In genomic region chr19:29420397-29420796, GRCm38 (mm10) we compare ENCODE assay signal across 31 mouse cellular contexts. TPM values are rescaled to one million over a fixed set of nuclear protein-coding genes. Genes with fewer than 3 reads are reported as not detected.
A peak's percentile ranks its signal among the peaks of the same experiment; 100 is the strongest.
DNase-seq lines count a peak whose midpoint lies in the region; ATAC-seq and TF ChIP-seq lines count a peak whose summit lies in the region.
"Had no signal": no experiment of that assay in that cellular context is flagged by ENCODE, and none has a peak within 500 bp of the region (broad histone marks: within the 10 kb centered on the region; RNA-seq: fewer than 3 reads in every experiment).

No protein-coding gene starts in this region.

- TF ChIP-seq CTCF in hindbrain, postnatal 0 days (IDR thresholded peaks at IDR 0.05; ENCODE audit: low read depth): no peak
- no peak for TF ChIP-seq CTCF in bone marrow macrophage, adult 2 months (IDR thresholded peaks at IDR 0.05; ENCODE audit: low read depth, low read length)

- TF ChIP-seq POLR2A in bone marrow macrophage, adult 2 months (IDR thresholded peaks at IDR 0.05; ENCODE audit: borderline replicate concordance, low read depth, low read length): no peak

- H3K36me3 ChIP-seq in forebrain, embryonic 11.5 days (ENCODE audit: control insufficient read depth, insufficient read depth, low read length): no peaks in the 10 kb centered on the region
- H3K36me3 ChIP-seq in forebrain, embryonic 13.5 days (ENCODE audit: poor library complexity, severe bottlenecking): no peaks in the 10 kb centered on the region
- H3K36me3 ChIP-seq in hindbrain, embryonic 14.5 days (replicated peaks; ENCODE audit: control insufficient read depth, insufficient read depth): no peaks in the 10 kb centered on the region
- no peaks in the 10 kb centered on the region for H3K36me3 ChIP-seq in hindbrain, postnatal 0 days (ENCODE audit: insufficient read depth, low read length)
- no peaks in the 10 kb centered on the region for H3K36me3 ChIP-seq in macrophage (ENCODE audit: inconsistent target)
- no peaks in the 10 kb centered on the region for H3K36me3 ChIP-seq in intestine, embryonic 15.5 days
- H3K36me3 ChIP-seq: embryonic facial prominence, embryonic 12.5 days; embryonic facial prominence, embryonic 15.5 days; forebrain, embryonic 12.5 days; G1E; heart, embryonic 12.5 days; heart, embryonic 15.5 days; hindbrain, embryonic 13.5 days had no signal

- WGBS in forebrain, embryonic 11.5 days: 84% methylated on average over 8 of the region's 8 CpGs
- 83% methylated on average over 8 of the region's 8 CpGs for WGBS in forebrain, embryonic 13.5 days
- WGBS in hindbrain, embryonic 14.5 days: 70% methylated on average over 8 of the region's 8 CpGs
- WGBS in hindbrain, postnatal 0 days: 70% methylated on average over 8 of the region's 8 CpGs
- 96% methylated on average over 8 of the region's 8 CpGs for whole genome bisulfite sequencing in macrophage (ENCODE audit: missing documents)
- WGBS in intestine, embryonic 15.5 days: 79% methylated on average over 8 of the region's 8 CpGs

- no peaks in the 10 kb centered on the region for H3K9me3 ChIP-seq in forebrain, embryonic 11.5 days (ENCODE audit: control insufficient read depth, low read length)
- H3K9me3 ChIP-seq in forebrain, embryonic 13.5 days (replicated peaks): no peaks in the 10 kb centered on the region
- H3K9me3 ChIP-seq in hindbrain, embryonic 14.5 days (ENCODE audit: control insufficient read depth, low read length): no peaks in the 10 kb centered on the region
- no peaks in the 10 kb centered on the region for H3K9me3 ChIP-seq in hindbrain, postnatal 0 days (ENCODE audit: low read length)
- no peaks in the 10 kb centered on the region for H3K9me3 ChIP-seq in intestine, embryonic 15.5 days
- H3K9me3 ChIP-seq: embryonic facial prominence, embryonic 12.5 days; embryonic facial prominence, embryonic 15.5 days; forebrain, embryonic 12.5 days; G1E; heart, embryonic 12.5 days; heart, embryonic 15.5 days; hindbrain, embryonic 13.5 days had no signal

- no peak for ATAC-seq in forebrain, embryonic 11.5 days (replicated peaks; ENCODE audit: low FRiP score)
- ATAC-seq in forebrain, embryonic 13.5 days: no peak
- no peak for ATAC-seq in hindbrain, embryonic 14.5 days (ENCODE audit: low FRiP score)
- ATAC-seq in hindbrain, postnatal 0 days: no peak
- ATAC-seq in intestine, embryonic 15.5 days: no peak
- ATAC-seq: forebrain, embryonic 16.5 days; Patski had no signal

- H3K27ac ChIP-seq in forebrain, embryonic 11.5 days (ENCODE audit: low read depth, low read length): no peak overlapping the region
- no peak overlapping the region for H3K27ac ChIP-seq in forebrain, embryonic 13.5 days
- H3K27ac ChIP-seq in hindbrain, embryonic 14.5 days: no peak overlapping the region
- no peak overlapping the region; the same call in 1 of the 2 replicates for H3K27ac ChIP-seq in hindbrain, postnatal 0 days
- peak overlapping the region; percentile 75 for H3K27ac ChIP-seq in bone marrow macrophage, adult 2 months (ENCODE audit: insufficient read depth, low read depth, low read length)
- H3K27ac ChIP-seq in macrophage: peak overlapping the region; percentile 86
- H3K27ac ChIP-seq in intestine, embryonic 15.5 days: no peak overlapping the region
- H3K27ac ChIP-seq: embryonic facial prominence, embryonic 12.5 days; embryonic facial prominence, embryonic 15.5 days; forebrain, embryonic 12.5 days; heart, embryonic 15.5 days; hindbrain, embryonic 13.5 days had no signal

- peak; percentile 51 for DNase-seq in forebrain, embryonic 11.5 days (ENCODE audit: low spot score)
- DNase-seq in hindbrain, embryonic 14.5 days (ENCODE audit: low spot score): peak; percentile 29
- DNase-seq in hindbrain, postnatal 0 days (ENCODE audit: low spot score): no peak
- DNase-seq: B cell, adult 2 months; cerebellum, adult 18-20 months; cerebellum, adult 9-10 months; cerebellum, postnatal 25 days; gastrocnemius, adult 2 months; gastrocnemius, postnatal 14 days; heart, postnatal 4 days; kidney, adult 11 months had no signal

- no peak overlapping the region for H3K9ac ChIP-seq in forebrain, embryonic 11.5 days (ENCODE audit: low read length)
- H3K9ac ChIP-seq in forebrain, embryonic 13.5 days: no peak overlapping the region
- no peak overlapping the region for H3K9ac ChIP-seq in hindbrain, embryonic 14.5 days
- no peak overlapping the region for H3K9ac ChIP-seq in hindbrain, postnatal 0 days (replicated peaks; ENCODE audit: low read length)
- H3K9ac ChIP-seq in intestine, embryonic 15.5 days: no peak overlapping the region
- H3K9ac ChIP-seq: embryonic facial prominence, embryonic 12.5 days; embryonic facial prominence, embryonic 15.5 days; forebrain, embryonic 12.5 days; heart, embryonic 12.5 days; heart, embryonic 15.5 days; hindbrain, embryonic 13.5 days had no signal

- H3K4me2 ChIP-seq in forebrain, embryonic 11.5 days (ENCODE audit: low read depth, low read length, severe bottlenecking): no peak overlapping the region
- H3K4me2 ChIP-seq in forebrain, embryonic 13.5 days: no peak overlapping the region
- no peak overlapping the region for H3K4me2 ChIP-seq in hindbrain, embryonic 14.5 days (replicated peaks)
- H3K4me2 ChIP-seq in hindbrain, postnatal 0 days (ENCODE audit: low read depth, low read length): no peak overlapping the region
- H3K4me2 ChIP-seq in intestine, embryonic 15.5 days (replicated peaks): no peak overlapping the region
- H3K4me2 ChIP-seq: embryonic facial prominence, embryonic 12.5 days; embryonic facial prominence, embryonic 15.5 days; forebrain, embryonic 12.5 days; heart, embryonic 12.5 days; heart, embryonic 15.5 days; hindbrain, embryonic 13.5 days had no signal

- no peak overlapping the region for H3K4me3 ChIP-seq in forebrain, embryonic 11.5 days (ENCODE audit: low read depth, low read length)
- H3K4me3 ChIP-seq in forebrain, embryonic 13.5 days: no peak overlapping the region
- H3K4me3 ChIP-seq in hindbrain, embryonic 14.5 days (replicated peaks; ENCODE audit: low read length): no peak overlapping the region
- H3K4me3 ChIP-seq in hindbrain, postnatal 0 days (ENCODE audit: low read length): no peak overlapping the region
- no peak overlapping the region for H3K4me3 ChIP-seq in bone marrow macrophage, adult 2 months (ENCODE audit: insufficient read depth, low read length)
- no peak overlapping the region for H3K4me3 ChIP-seq in macrophage (ENCODE audit: inconsistent target)
- no peak overlapping the region for H3K4me3 ChIP-seq in intestine, embryonic 15.5 days (replicated peaks)
- H3K4me3 ChIP-seq: embryonic facial prominence, embryonic 12.5 days; embryonic facial prominence, embryonic 15.5 days; forebrain, embryonic 12.5 days; gastrocnemius, adult 2 months; heart, embryonic 12.5 days; heart, embryonic 15.5 days; hindbrain, embryonic 13.5 days had no signal

- no peaks in the 10 kb centered on the region for H3K79me2 ChIP-seq in macrophage (ENCODE audit: inconsistent target)

- H3K27me3 ChIP-seq in forebrain, embryonic 11.5 days (ENCODE audit: control insufficient read depth, insufficient read depth, low read length): no peaks in the 10 kb centered on the region
- no peaks in the 10 kb centered on the region for H3K27me3 ChIP-seq in forebrain, embryonic 13.5 days
- H3K27me3 ChIP-seq in hindbrain, embryonic 14.5 days (ENCODE audit: control insufficient read depth, insufficient read depth, low read length): no peaks in the 10 kb centered on the region
- H3K27me3 ChIP-seq in hindbrain, postnatal 0 days (ENCODE audit: insufficient read depth, low read length): no peaks in the 10 kb centered on the region
- H3K27me3 ChIP-seq in intestine, embryonic 15.5 days (replicated peaks): no peaks in the 10 kb centered on the region
- H3K27me3 ChIP-seq: CH12.LX; embryonic facial prominence, embryonic 12.5 days; embryonic facial prominence, embryonic 15.5 days; forebrain, embryonic 12.5 days; heart, embryonic 12.5 days; heart, embryonic 15.5 days; hindbrain, embryonic 13.5 days had no signal

- no peaks in the 10 kb centered on the region for H3K4me1 ChIP-seq in forebrain, embryonic 11.5 days (replicated peaks; ENCODE audit: control insufficient read depth, insufficient read depth, low read length)
- no peaks in the 10 kb centered on the region for H3K4me1 ChIP-seq in forebrain, embryonic 13.5 days
- H3K4me1 ChIP-seq in hindbrain, embryonic 14.5 days (replicated peaks; ENCODE audit: control insufficient read depth, insufficient read depth, low read length): no peaks in the 10 kb centered on the region
- no peaks in the 10 kb centered on the region for H3K4me1 ChIP-seq in hindbrain, postnatal 0 days (ENCODE audit: insufficient read depth, low read length)
- peaks cover 28% of the 10 kb centered on the region for H3K4me1 ChIP-seq in bone marrow macrophage, adult 2 months (ENCODE audit: control insufficient read depth, insufficient read depth, low read length)
- H3K4me1 ChIP-seq in intestine, embryonic 15.5 days (replicated peaks): no peaks in the 10 kb centered on the region
- H3K4me1 ChIP-seq: embryonic facial prominence, embryonic 15.5 days; forebrain, embryonic 12.5 days; hindbrain, embryonic 13.5 days had no signal

RNA-seq across cellular contexts. Expression of gene Pdcd1lg2, which starts 9.7 kb away (rescaled TPM):
- not detected in 2 replicates for polyA plus RNA-seq in forebrain, embryonic 11.5 days (2014; fragmentation: Nextera tagmentation; extraction: Ambion mirVana)
- polyA plus RNA-seq in forebrain, embryonic 13.5 days (2015; fragmentation: Nextera tagmentation; extraction: Ambion mirVana): not detected in 2 replicates
- polyA plus RNA-seq in hindbrain, embryonic 14.5 days (2014; fragmentation: Nextera tagmentation; extraction: Ambion mirVana): 0.15 TPM in 1 of 2 replicates, not detected in the other
- 0.18 and 0.94 TPM in 2 replicates for total RNA-seq in hindbrain, postnatal 0 days (2014; rRNA removed)
- 0.14 and 0.16 TPM in 2 replicates for polyA plus RNA-seq in hindbrain, postnatal 0 days (2015; fragmentation: Nextera tagmentation; extraction: Ambion mirVana)
- polyA plus RNA-seq in bone marrow macrophage, adult 2 months (2012; ENCODE audit: insufficient read depth, insufficient read length, missing spikeins): 1.6 and 1.8 TPM in 2 replicates
- total RNA-seq in macrophage (2018; cell fraction: chromatin; rRNA removed): 1 to 10 TPM in 2 of 26 experiments, under 1 TPM in 11, not detected in 13; 0.33 to 1.5 (median 0.86) TPM
- total RNA-seq in macrophage (2018; cell fraction: cytosol; rRNA removed): under 1 TPM in 25 of 26 experiments, not detected in 1; 0.09 to 0.45 (median 0.22) TPM
- total RNA-seq in macrophage (2018; cell fraction: nucleus; rRNA removed): 1 to 10 TPM in 10 of 26 experiments, under 1 TPM in 6, not detected in 10; 0.52 to 3.2 (median 1.5) TPM
- polyA plus RNA-seq in macrophage (2018): 0.09 to 0.18 TPM in 2 of 3 replicates, not detected in the other
- not detected in 2 replicates for polyA plus RNA-seq in intestine, embryonic 15.5 days (2015; fragmentation: Nextera tagmentation; extraction: Ambion mirVana)
- total RNA-seq: adrenal gland, adult 18-20 months; adrenal gland, postnatal 10 days; adrenal gland, postnatal 36 days; gastrocnemius, adult 2 months; gastrocnemius, postnatal 14 days; gastrocnemius, postnatal 4 days; heart, postnatal 10 days; heart, postnatal 4 days had no signal
- polyA plus RNA-seq: embryonic facial prominence, embryonic 15.5 days; forebrain, embryonic 16.5 days; heart, embryonic 12.5 days; heart, embryonic 15.5 days; hindbrain, embryonic 13.5 days; intestine, embryonic 14.5 days had no signal

RNA-seq across cellular contexts. Expression of gene Cd274, which starts 53.1 kb away (rescaled TPM):
- 0.23 and 0.61 TPM in 2 replicates for polyA plus RNA-seq in forebrain, embryonic 11.5 days (2014; fragmentation: Nextera tagmentation; extraction: Ambion mirVana)
- 0.38 and 0.41 TPM in 2 replicates for polyA plus RNA-seq in forebrain, embryonic 13.5 days (2015; fragmentation: Nextera tagmentation; extraction: Ambion mirVana)
- polyA plus RNA-seq in hindbrain, embryonic 14.5 days (2014; fragmentation: Nextera tagmentation; extraction: Ambion mirVana): 0.48 and 0.77 TPM in 2 replicates
- 0.16 and 0.61 TPM in 2 replicates for total RNA-seq in hindbrain, postnatal 0 days (2014; rRNA removed)
- 0.24 and 0.28 TPM in 2 replicates for polyA plus RNA-seq in hindbrain, postnatal 0 days (2015; fragmentation: Nextera tagmentation; extraction: Ambion mirVana)
- polyA plus RNA-seq in bone marrow macrophage, adult 2 months (2012; ENCODE audit: insufficient read depth, insufficient read length, missing spikeins): 42.7 and 44.7 TPM in 2 replicates
- total RNA-seq in macrophage (2018; cell fraction: chromatin; rRNA removed): 1,000 to 10,000 TPM in 3 of 26 experiments, 100 to 1,000 TPM in 23; 158 to 1,981 (median 629) TPM
- total RNA-seq in macrophage (2018; cell fraction: cytosol; rRNA removed): 100 to 1,000 TPM in 25 of 26 experiments, 10 to 100 TPM in 1; 97.2 to 934 (median 465) TPM
- total RNA-seq in macrophage (2018; cell fraction: nucleus; rRNA removed): 1,000 to 10,000 TPM in 15 of 26 experiments, 100 to 1,000 TPM in 10, 10 to 100 TPM in 1; 92.6 to 1,827 (median 1,161) TPM
- polyA plus RNA-seq in macrophage (2018): 44.6 to 125 TPM (median 104 TPM) in 3 replicates
- polyA plus RNA-seq in intestine, embryonic 15.5 days (2015; fragmentation: Nextera tagmentation; extraction: Ambion mirVana): 0.40 and 0.69 TPM in 2 replicates

RNA-seq across cellular contexts. Expression of gene Plgrkt, which starts 53.2 kb away (rescaled TPM):
- polyA plus RNA-seq in forebrain, embryonic 11.5 days (2014; fragmentation: Nextera tagmentation; extraction: Ambion mirVana): 55.7 and 59.5 TPM in 2 replicates
- 88.6 and 102 TPM in 2 replicates for polyA plus RNA-seq in forebrain, embryonic 13.5 days (2015; fragmentation: Nextera tagmentation; extraction: Ambion mirVana)
- 78.1 and 81.6 TPM in 2 replicates for polyA plus RNA-seq in hindbrain, embryonic 14.5 days (2014; fragmentation: Nextera tagmentation; extraction: Ambion mirVana)
- total RNA-seq in hindbrain, postnatal 0 days (2014; rRNA removed): 18.2 and 27.9 TPM in 2 replicates
- polyA plus RNA-seq in hindbrain, postnatal 0 days (2015; fragmentation: Nextera tagmentation; extraction: Ambion mirVana): 58.7 and 66.3 TPM in 2 replicates
- 181 and 239 TPM in 2 replicates for polyA plus RNA-seq in bone marrow macrophage, adult 2 months (2012; ENCODE audit: insufficient read depth, insufficient read length, missing spikeins)
- total RNA-seq in macrophage (2018; cell fraction: chromatin; rRNA removed): 100 to 1,000 TPM; 439 to 902 (median 658) TPM
- total RNA-seq in macrophage (2018; cell fraction: cytosol; rRNA removed): 100 to 1,000 TPM in 4 of 26 experiments, 10 to 100 TPM in 22; 64.2 to 119 (median 78.6) TPM
- total RNA-seq in macrophage (2018; cell fraction: nucleus; rRNA removed): 100 to 1,000 TPM; 254 to 825 (median 609) TPM
- 65.1 to 163 TPM (median 83.5 TPM) in 3 replicates for polyA plus RNA-seq in macrophage (2018)
- polyA plus RNA-seq in intestine, embryonic 15.5 days (2015; fragmentation: Nextera tagmentation; extraction: Ambion mirVana): 182 and 201 TPM in 2 replicates

Comparison
In these comparisons a context has a peak if more than half of its experiments do, and no peak if none do; other contexts are left out.
1. H3K27ac ChIP-seq: peak in bone marrow macrophage, adult 2 months (single experiment) and macrophage (single experiment); none in forebrain, embryonic 11.5 days (single experiment), forebrain, embryonic 13.5 days (single experiment), hindbrain, embryonic 14.5 days (single experiment), hindbrain, postnatal 0 days (single experiment) and intestine, embryonic 15.5 days (single experiment).
2. RNA of gene Cd274, which starts 53.1 kb away (polyA plus RNA-seq): 44.6 to 125 TPM in macrophage and 42.7 to 44.7 TPM in bone marrow macrophage, adult 2 months; 0.40 to 0.69 TPM in intestine, embryonic 15.5 days, 0.48 to 0.77 TPM in hindbrain, embryonic 14.5 days, 0.38 to 0.41 TPM in forebrain, embryonic 13.5 days, 0.24 to 0.28 TPM in hindbrain, postnatal 0 days and 0.23 to 0.61 TPM in forebrain, embryonic 11.5 days; every median in the first group is over 10 times any median in the second.